Mouse (Mus musculus): ENCODE data around the gene Rpl3.

GRCm38 (mm10) chr15:80092041-80092441 lies 373 bp upstream of the Rpl3 start:
- TF ChIP-seq GATA1 (IDR thresholded peaks at IDR 0.05; ENCODE audit: borderline replicate concordance, low read length) = no peak
- TF ChIP-seq FLI1 (IDR thresholded peaks at IDR 0.05; ENCODE audit: low read length) = no peak

All from megakaryocyte, embryonic 14.5 days (primary cell).